Mouse (Mus musculus) liver, adult 2 months (tissue): ENCODE results near the gene 4930564D02Rik.

ENCODE experiments used
- CTCF ChIP-seq: fragments of 200-500 bp; IDR thresholded peaks from 2 replicates; pipeline ENCODE4 v1.5.1; 2011; ENCODE audit warnings: low read depth, low read length, control low read depth
- POLR2A ChIP-seq: fragments of 200-500 bp; IDR thresholded peaks from 2 replicates; pipeline ENCODE4 v1.6.1; 2011; ENCODE audit warnings: low read length, control low read depth; ENCODE audit not compliant: insufficient read depth; ENCODE audit errors: extremely low read depth

GRCm38 (mm10) chr3:105088638-105089037, 22.0 kb downstream of the 4930564D02Rik start:
- TF ChIP-seq CTCF (no peak), POLR2A (no peak)
